Mouse (Mus musculus) embryonic facial prominence, embryonic 12.5 days (tissue): ENCODE measurements around the gene Hes1. TPM values are rescaled to one million over a fixed set of nuclear protein-coding genes. Genes with fewer than 3 reads are reported as not detected.

Experiments used
- ATAC-seq: fragments of 200-750 bp; cut with Nextera tagmentation; 2 replicates; pipeline ENCODE4 v1.8.0; 2017; ENCODE audit not compliant: insufficient number of reproducible peaks, insufficient read depth, low FRiP score, low TSS enrichment
- H3K27ac ChIP-seq: fragments of 300-500 bp; sonication (generic); 2 replicates; pipeline ENCODE4 v1.5.1; 2016; ENCODE audit warnings: mild to moderate bottlenecking
- H3K27me3 ChIP-seq: fragments of 300-500 bp; sonication (generic); 2 replicates; pipeline ENCODE4 v1.6.1; 2016; ENCODE audit warnings: mild to moderate bottlenecking, moderate library complexity
- H3K36me3 ChIP-seq: fragments of 300-500 bp; sonication (generic); 2 replicates; pipeline ENCODE4 v1.6.1; 2016; ENCODE audit warnings: mild to moderate bottlenecking
- H3K4me1 ChIP-seq: fragments of 300-500 bp; sonication (generic); 2 replicates; pipeline ENCODE4 v1.6.1; 2016
- H3K4me2 ChIP-seq: fragments of 300-500 bp; sonication (generic); replicated peaks from 2 replicates; pipeline ENCODE4 v1.6.1; 2016; ENCODE audit warnings: mild to moderate bottlenecking, moderate library complexity
- H3K4me3 ChIP-seq: fragments of 300-500 bp; sonication (generic); 2 replicates; pipeline ENCODE4 v1.5.1; 2016; ENCODE audit warnings: mild to moderate bottlenecking
- H3K9ac ChIP-seq: fragments of 300-500 bp; sonication (generic); 2 replicates; pipeline ENCODE4 v1.6.1; 2016; ENCODE audit warnings: mild to moderate bottlenecking, moderate library complexity
- H3K9me3 ChIP-seq: fragments of 300-500 bp; sonication (generic); 2 replicates; pipeline ENCODE4 v1.6.1; 2016; ENCODE audit warnings: mild to moderate bottlenecking, moderate library complexity
- WGBS: fragments of 180-500 bp; shearing (Covaris S2); methylation state at CpG from one replicate; pipeline ENCODE4 v1.1.7; 2016; 5-methylcytosine and 5-hydroxymethylcytosine counted together
- polyA plus RNA-seq: library from polyadenylated mRNA; unstranded; fragments of >200 nt; fragmentation: Nextera tagmentation; extraction: Ambion mirVana; gene quantifications from 2 replicates; pipeline ENCODE4 v1.2.1, GENCODE M21; 2016

Gene Hes1
- polyA plus RNA-seq, 1 experiment from 2014 or later = 65.2 TPM

- peak; percentile 31; the same call in 1 of the 2 replicates for ATAC-seq
- peak overlapping the region; percentile 83; the same call in 1 of the 2 replicates for H3K9ac ChIP-seq
- H3K9me3 ChIP-seq = no peaks in the 10 kb centered on the region
- no peaks in the 10 kb centered on the region for H3K36me3 ChIP-seq
- under 1% methylated on average over 21 of the region's 21 CpGs for WGBS
- peak overlapping the region; percentile 71 for H3K4me3 ChIP-seq
- peak overlapping the region; percentile 94 for H3K4me2 ChIP-seq
- H3K27ac ChIP-seq = no peak overlapping the region
- no peaks in the 10 kb centered on the region for H3K27me3 ChIP-seq
- peaks cover 45% of the 10 kb centered on the region for H3K4me1 ChIP-seq
Observed at GRCm38 (mm10) chr16:30065077-30065476, 893 bp downstream of the Hes1 start.

GRCm38 (mm10) chr16:30065537-30066183 lies 1.5 kb downstream of the Hes1 start:
- peak overlapping the region; percentile 83 for H3K9ac ChIP-seq
- H3K4me2 ChIP-seq = peak overlapping the region; percentile 94
- H3K27ac ChIP-seq = peak overlapping the region; percentile 95
- H3K4me1 ChIP-seq = peaks cover 43% of the 10 kb centered on the region
- no peak for ATAC-seq
- H3K4me3 ChIP-seq = peak overlapping the region; percentile 71
- no peaks in the 10 kb centered on the region for H3K36me3 ChIP-seq
- WGBS = under 1% methylated on average over 21 of the region's 21 CpGs
- no peaks in the 10 kb centered on the region for H3K27me3 ChIP-seq
- H3K9me3 ChIP-seq = no peaks in the 10 kb centered on the region

- peak overlapping the region; percentile 83 for H3K9ac ChIP-seq
- WGBS = under 1% methylated on average over 38 of the region's 38 CpGs
- peaks cover 45% of the 10 kb centered on the region for H3K4me1 ChIP-seq
- H3K4me2 ChIP-seq = peak overlapping the region; percentile 94
- H3K9me3 ChIP-seq = no peaks in the 10 kb centered on the region
- no peaks in the 10 kb centered on the region for H3K27me3 ChIP-seq
- peak overlapping the region; percentile 95 for H3K27ac ChIP-seq
- no peak for ATAC-seq
- H3K4me3 ChIP-seq = peak overlapping the region; percentile 71
- no peaks in the 10 kb centered on the region for H3K36me3 ChIP-seq
Observed at GRCm38 (mm10) chr16:30066184-30066851, 2.1 kb downstream of the Hes1 start.

- H3K9ac ChIP-seq = peak overlapping the region; percentile 83
- no peak for ATAC-seq
- peak overlapping the region; percentile 94 for H3K4me2 ChIP-seq
- peaks cover 41% of the 10 kb centered on the region for H3K4me1 ChIP-seq
- WGBS = under 1% methylated on average over 45 of the region's 46 CpGs
- no peaks in the 10 kb centered on the region for H3K9me3 ChIP-seq
- H3K36me3 ChIP-seq = no peaks in the 10 kb centered on the region
- H3K27ac ChIP-seq = peak overlapping the region; percentile 95
- peak overlapping the region; percentile 71 for H3K4me3 ChIP-seq
- H3K27me3 ChIP-seq = no peaks in the 10 kb centered on the region
Observed at GRCm38 (mm10) chr16:30066852-30067301, 2.7 kb downstream of the Hes1 start.

GRCm38 (mm10) chr16:30068041-30069020 lies 4.1 kb downstream of the Hes1 start:
- peak overlapping the region; percentile 33 for H3K4me3 ChIP-seq
- H3K27ac ChIP-seq = peak overlapping the region; percentile 84
- no peaks in the 10 kb centered on the region for H3K9me3 ChIP-seq
- H3K27me3 ChIP-seq = no peaks in the 10 kb centered on the region
- peak overlapping the region; percentile 34; the same call in 1 of the 2 replicates for H3K9ac ChIP-seq
- H3K4me2 ChIP-seq = peak overlapping the region; percentile 49
- peaks cover 30% of the 10 kb centered on the region for H3K4me1 ChIP-seq
- H3K36me3 ChIP-seq = no peaks in the 10 kb centered on the region
- under 1% methylated on average over 36 of the region's 36 CpGs for WGBS
- ATAC-seq = 0 out of 2 replicates have a peak, but pooled peaks have one; percentile 13

GRCm38 (mm10) chr16:30069580-30069949 lies 5.4 kb downstream of the Hes1 start:
- H3K36me3 ChIP-seq = no peaks in the 10 kb centered on the region
- H3K9ac ChIP-seq = peak overlapping the region; percentile 63
- under 1% methylated on average over 4 of the region's 4 CpGs for WGBS
- no peaks in the 10 kb centered on the region for H3K27me3 ChIP-seq
- peak overlapping the region; percentile 38 for H3K4me3 ChIP-seq
- H3K9me3 ChIP-seq = no peaks in the 10 kb centered on the region
- peak overlapping the region; percentile 69 for H3K4me2 ChIP-seq
- peaks cover 29% of the 10 kb centered on the region for H3K4me1 ChIP-seq
- ATAC-seq = no peak
- peak overlapping the region; percentile 97 for H3K27ac ChIP-seq

- Histone ChIP-seq H3K27ac (peak overlapping the region; percentile 97), H3K4me2 (peak overlapping the region; percentile 69), H3K9ac (peak overlapping the region; percentile 63), H3K36me3 (no peaks in the 10 kb centered on the region), H3K27me3 (no peaks in the 10 kb centered on the region), H3K4me3 (peak overlapping the region; percentile 38), H3K4me1 (peaks cover 28% of the 10 kb centered on the region), H3K9me3 (no peaks in the 10 kb centered on the region)
- ATAC-seq = peak; percentile 73
- under 1% methylated on average over 61 of the region's 82 CpGs for WGBS
Observed at GRCm38 (mm10) chr16:30069950-30070770, 6.0 kb downstream of the Hes1 start.

- Histone ChIP-seq H3K4me2 (peak overlapping the region; percentile 69), H3K4me1 (peaks cover 28% of the 10 kb centered on the region), H3K4me3 (peak overlapping the region; percentile 38)
Observed at GRCm38 (mm10) chr16:30070771-30071191, 6.6 kb downstream of the Hes1 start.

GRCm38 (mm10) chr16:30073317-30073716 lies 9.1 kb downstream of the Hes1 start:
- H3K4me1 ChIP-seq = peaks cover 23% of the 10 kb centered on the region
- 88% methylated on average over 1 of the region's 1 CpGs for WGBS
- no peak overlapping the region for H3K4me3 ChIP-seq
- no peak overlapping the region for H3K27ac ChIP-seq
- no peaks in the 10 kb centered on the region for H3K27me3 ChIP-seq
- H3K9me3 ChIP-seq = no peaks in the 10 kb centered on the region
- no peak overlapping the region for H3K4me2 ChIP-seq
- no peak overlapping the region for H3K9ac ChIP-seq
- no peaks in the 10 kb centered on the region for H3K36me3 ChIP-seq
- ATAC-seq = no peak

More at GRCm38 (mm10) chr16:30070771-30071191, 6.6 kb downstream of the Hes1 start:
- Histone ChIP-seq H3K9me3 (no peaks in the 10 kb centered on the region), H3K27me3 (no peaks in the 10 kb centered on the region), H3K27ac (peak overlapping the region; percentile 97), H3K36me3 (no peaks in the 10 kb centered on the region), H3K9ac (peak overlapping the region; percentile 63)
- WGBS = 5% methylated on average over 12 of the region's 12 CpGs
- no peak for ATAC-seq

- Histone ChIP-seq H3K4me2 (no peak overlapping the region), H3K36me3 (no peaks in the 10 kb centered on the region), H3K9me3 (no peaks in the 10 kb centered on the region), H3K4me3 (no peak overlapping the region), H3K27me3 (no peaks in the 10 kb centered on the region), H3K4me1 (peaks cover 22% of the 10 kb centered on the region), H3K27ac (0 out of 2 replicates have a peak overlapping the region, but pooled peaks have one; percentile 61), H3K9ac (no peak overlapping the region)
- WGBS = 58% methylated on average over 4 of the region's 4 CpGs
- ATAC-seq = no peak
Observed at GRCm38 (mm10) chr16:30081498-30081897, 17.3 kb downstream of the Hes1 start.
